Mouse (Mus musculus) midbrain, postnatal 0 days (tissue): Measurements from ENCODE around the gene Rbfox1. TPM values are rescaled to one million over a fixed set of nuclear protein-coding genes. Genes with fewer than 3 reads are reported as not detected.

Source experiments
- ATAC-seq: fragments of 200-750 bp; cut with Nextera tagmentation; 2 replicates; pipeline ENCODE4 v1.8.0; 2017; ENCODE audit warnings: moderate number of reproducible peaks, mild to moderate bottlenecking, moderate TSS enrichment, moderate library complexity; ENCODE audit not compliant: low FRiP score
- DNase-seq: peaks from one replicate; pipeline ENCODE4 v3.0.0-alpha.2; 2015; ENCODE audit warnings: low spot score
- H3K27ac ChIP-seq: fragments of 300-500 bp; sonication (generic); 2 replicates; pipeline ENCODE4 v1.5.1; 2014; ENCODE audit warnings: low read depth, mild to moderate bottlenecking, low read length, mixed read lengths
- H3K27me3 ChIP-seq: fragments of 300-500 bp; sonication (generic); 2 replicates; pipeline ENCODE4 v1.6.1; 2014; ENCODE audit warnings: low read length, control low read depth, mixed read lengths; ENCODE audit not compliant: insufficient read depth
- H3K36me3 ChIP-seq: fragments of 300-500 bp; sonication (generic); 2 replicates; pipeline ENCODE4 v1.6.1; 2014; ENCODE audit warnings: low read length, control low read depth, mixed read lengths; ENCODE audit not compliant: insufficient read depth
- H3K4me1 ChIP-seq: fragments of 300-500 bp; sonication (generic); 2 replicates; pipeline ENCODE4 v1.6.1; 2014; ENCODE audit warnings: mild to moderate bottlenecking, control low read depth, antibody characterized with exemption, low read length, mixed read lengths; ENCODE audit not compliant: insufficient read depth
- H3K4me2 ChIP-seq: fragments of 300-500 bp; sonication (generic); 2 replicates; pipeline ENCODE4 v1.6.1; 2014; ENCODE audit warnings: low read depth, mild to moderate bottlenecking, low read length, mixed read lengths; ENCODE audit not compliant: poor library complexity, severe bottlenecking
- H3K4me3 ChIP-seq: fragments of 300-500 bp; sonication (generic); 2 replicates; pipeline ENCODE4 v1.5.1; 2014; ENCODE audit warnings: low read depth, mild to moderate bottlenecking, low read length, moderate library complexity
- H3K9ac ChIP-seq: fragments of 300-500 bp; sonication (generic); replicated peaks from 2 replicates; pipeline ENCODE4 v1.6.1; 2014; ENCODE audit warnings: mild to moderate bottlenecking, low read length, moderate library complexity, mixed read lengths; ENCODE audit not compliant: poor library complexity, severe bottlenecking
- H3K9me3 ChIP-seq: fragments of 300-500 bp; sonication (generic); 2 replicates; pipeline ENCODE4 v1.6.1; 2016; ENCODE audit warnings: low read length, control low read depth
- CTCF ChIP-seq: IDR thresholded peaks from 2 replicates; pipeline ENCODE4 v1.5.1; 2016; ENCODE audit warnings: antibody characterized with exemption, mild to moderate bottlenecking
- WGBS: fragments of 180-500 bp; shearing (Covaris S2); extraction: QIAGEN DNeasy Blood & Tissue Kit; methylation state at CpG from one replicate; pipeline ENCODE4 v1.1.7; 2014; 5-methylcytosine and 5-hydroxymethylcytosine counted together
- polyA plus RNA-seq: library from polyadenylated mRNA; unstranded; fragments of >200 nt; fragmentation: Nextera tagmentation; extraction: Ambion mirVana; gene quantifications from 2 replicates; pipeline ENCODE4 v1.2.1, GENCODE M21; 2015
- total RNA-seq: library from RNA; depleted of rRNA; stranded (reverse); fragments of >200 nt; gene quantifications from 2 replicates; pipeline ENCODE4 v1.2.3, GENCODE M21; 2014

The Rbfox1 gene
- total and polyA plus RNA-seq, 2 experiments from 2014 or later = 142 to 242 TPM

DNA sequence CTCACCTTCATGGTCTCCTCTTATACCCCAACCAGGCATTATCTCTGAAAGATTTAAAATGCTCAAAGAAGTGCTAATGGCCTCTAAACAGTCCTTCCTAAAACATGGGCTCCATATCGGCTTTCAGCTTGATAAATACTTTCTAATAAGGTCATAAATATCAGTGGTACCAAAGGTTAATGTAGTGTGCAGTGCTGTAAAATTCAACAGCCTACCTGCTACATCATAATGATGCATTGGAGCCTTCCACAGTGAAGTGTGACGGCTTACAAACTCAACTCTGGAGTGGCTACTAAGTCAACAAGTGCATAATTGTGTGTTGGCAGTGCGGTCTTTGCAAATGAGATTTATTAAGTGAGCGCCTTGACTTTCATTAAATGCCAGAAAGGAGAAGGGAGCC, 1366.5 kb downstream of the Rbfox1 start:
- no peak overlapping the region for H3K27ac ChIP-seq
- no peaks in the 10 kb centered on the region for H3K4me1 ChIP-seq
- H3K36me3 ChIP-seq = no peaks in the 10 kb centered on the region
- H3K4me3 ChIP-seq = no peak overlapping the region
- 80% methylated on average over 4 of the region's 4 CpGs for WGBS
- no peak for TF ChIP-seq CTCF
- H3K9ac ChIP-seq = no peak overlapping the region
- ATAC-seq (no peak), DNase-seq (no peak)
- H3K4me2 ChIP-seq = no peak overlapping the region
- H3K9me3 ChIP-seq = no peaks in the 10 kb centered on the region
- H3K27me3 ChIP-seq = no peaks in the 10 kb centered on the region

DNA sequence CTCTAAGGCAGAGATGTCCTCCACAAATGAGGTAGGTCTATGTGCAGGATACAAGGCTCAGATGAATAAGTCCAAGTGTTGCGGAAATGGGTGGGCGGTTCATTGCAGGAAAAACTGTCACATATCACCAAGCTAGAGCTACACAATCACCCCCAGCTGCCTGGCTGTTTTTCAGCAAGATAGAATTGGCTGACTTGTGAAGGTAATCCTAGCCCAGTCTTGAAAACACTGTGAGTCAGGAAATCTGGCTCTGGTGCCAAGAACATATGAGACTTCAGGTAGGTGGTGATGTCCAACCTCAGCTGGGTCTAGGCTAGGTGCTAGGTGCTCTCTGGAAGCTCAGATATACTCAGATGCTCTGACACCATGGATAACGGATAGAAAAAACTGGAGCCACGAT, 1372.2 kb downstream of the Rbfox1 start:
- Histone ChIP-seq H3K36me3 (no peaks in the 10 kb centered on the region), H3K4me2 (no peak overlapping the region), H3K27ac (no peak overlapping the region), H3K9me3 (no peaks in the 10 kb centered on the region), H3K27me3 (no peaks in the 10 kb centered on the region), H3K9ac (no peak overlapping the region), H3K4me3 (no peak overlapping the region), H3K4me1 (no peaks in the 10 kb centered on the region)
- ATAC-seq (no peak), DNase-seq (no peak)
- WGBS = 95% methylated on average over 4 of the region's 4 CpGs
- no peak for TF ChIP-seq CTCF

DNA sequence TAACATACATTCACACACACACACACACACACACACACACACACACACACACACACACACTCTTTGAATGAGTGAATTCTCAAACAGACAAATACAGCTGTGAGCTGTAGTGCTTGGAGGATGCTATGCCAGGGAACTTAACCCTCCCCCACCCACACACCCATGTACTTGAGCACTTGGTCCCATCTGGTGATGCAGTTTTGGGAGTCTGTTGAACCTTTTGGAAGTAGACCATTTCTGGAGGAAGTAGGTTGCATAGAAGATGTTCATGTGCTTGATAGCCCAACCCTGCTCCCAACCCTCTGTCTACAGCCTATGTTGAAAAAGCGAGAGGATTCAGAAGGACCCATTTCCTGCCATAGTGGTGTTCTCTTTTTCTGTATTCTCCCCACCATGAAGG, 1378.1 kb downstream of the Rbfox1 start:
- H3K27ac ChIP-seq = no peak overlapping the region
- WGBS = 94% methylated on average over 1 of the region's 1 CpGs
- no peaks in the 10 kb centered on the region for H3K27me3 ChIP-seq
- TF ChIP-seq CTCF = no peak
- no peaks in the 10 kb centered on the region for H3K9me3 ChIP-seq
- no peak overlapping the region for H3K4me3 ChIP-seq
- no peak for ATAC-seq
- H3K9ac ChIP-seq = no peak overlapping the region
- H3K4me2 ChIP-seq = no peak overlapping the region
- no peak for DNase-seq
- no peaks in the 10 kb centered on the region for H3K36me3 ChIP-seq
- H3K4me1 ChIP-seq = no peaks in the 10 kb centered on the region

GRCm38 (mm10) chr16:7265715-7266114, 1380.6 kb downstream of the Rbfox1 start:
- Histone ChIP-seq H3K4me2 (no peak overlapping the region), H3K27ac (no peak overlapping the region), H3K27me3 (no peaks in the 10 kb centered on the region), H3K4me3 (no peak overlapping the region), H3K9ac (no peak overlapping the region), H3K4me1 (no peaks in the 10 kb centered on the region), H3K36me3 (no peaks in the 10 kb centered on the region), H3K9me3 (no peaks in the 10 kb centered on the region)
- TF ChIP-seq CTCF = no peak
- ATAC-seq (no peak), DNase-seq (no peak)

DNA sequence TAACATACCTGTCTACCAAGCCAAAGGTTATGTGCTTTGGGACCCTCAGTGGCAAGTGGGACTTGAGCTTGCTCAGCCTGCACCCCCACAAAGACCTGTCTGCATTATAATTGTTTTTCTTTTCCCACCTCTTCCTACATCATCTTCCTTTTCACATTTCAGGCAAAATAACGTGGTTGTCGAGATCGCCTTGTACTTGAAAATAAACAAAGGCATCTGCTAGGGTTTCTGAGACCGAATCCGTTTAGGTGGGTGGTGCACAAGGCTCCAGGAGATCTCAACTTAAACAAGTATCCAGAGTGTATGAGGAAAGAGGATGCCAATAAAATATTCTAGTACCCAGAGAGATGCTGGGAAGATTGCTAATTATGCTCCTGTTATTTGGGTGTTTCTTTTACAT, 1390.3 kb downstream of the Rbfox1 start:
- ATAC-seq = no peak
- WGBS = 90% methylated on average over 5 of the region's 5 CpGs

DNA sequence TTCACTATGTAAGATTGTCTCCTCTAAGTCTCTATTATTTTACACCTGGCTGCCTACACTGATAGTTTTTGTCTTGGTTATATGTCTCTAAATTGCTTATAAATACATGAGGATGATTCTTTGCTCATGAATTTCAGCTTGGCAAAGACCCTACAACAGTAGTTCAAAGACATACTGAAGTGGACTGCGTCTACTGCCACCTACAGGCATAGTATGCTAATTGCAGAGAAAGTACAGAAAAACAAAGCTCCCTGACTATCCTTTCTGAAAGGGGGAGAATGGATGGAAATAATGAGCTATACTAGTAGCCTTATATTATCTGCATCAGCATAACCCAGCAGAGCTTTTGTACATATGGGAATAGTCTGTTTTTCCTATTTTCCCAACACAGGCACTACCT, 1390.7 kb downstream of the Rbfox1 start:
- ATAC-seq = no peak
- Histone ChIP-seq H3K27ac (no peak overlapping the region), H3K9me3 (no peaks in the 10 kb centered on the region), H3K4me1 (no peaks in the 10 kb centered on the region), H3K9ac (no peak overlapping the region), H3K4me2 (no peak overlapping the region), H3K4me3 (no peak overlapping the region), H3K27me3 (no peaks in the 10 kb centered on the region), H3K36me3 (no peaks in the 10 kb centered on the region)
- peak; percentile 58 for TF ChIP-seq CTCF
- WGBS = 53% methylated on average over 1 of the region's 1 CpGs
- no peak for DNase-seq

More for the DNA sequence above, 1390.3 kb downstream of the Rbfox1 start:
- H3K4me2 ChIP-seq = no peak overlapping the region
- no peak overlapping the region for H3K27ac ChIP-seq
- H3K4me1 ChIP-seq = no peaks in the 10 kb centered on the region
- H3K9me3 ChIP-seq = no peaks in the 10 kb centered on the region
- TF ChIP-seq CTCF = no peak
- DNase-seq = no peak
- no peaks in the 10 kb centered on the region for H3K36me3 ChIP-seq
- no peak overlapping the region for H3K9ac ChIP-seq
- no peak overlapping the region for H3K4me3 ChIP-seq
- no peaks in the 10 kb centered on the region for H3K27me3 ChIP-seq
